Mouse (Mus musculus): ENCODE data around the gene Fabp3.

DNA sequence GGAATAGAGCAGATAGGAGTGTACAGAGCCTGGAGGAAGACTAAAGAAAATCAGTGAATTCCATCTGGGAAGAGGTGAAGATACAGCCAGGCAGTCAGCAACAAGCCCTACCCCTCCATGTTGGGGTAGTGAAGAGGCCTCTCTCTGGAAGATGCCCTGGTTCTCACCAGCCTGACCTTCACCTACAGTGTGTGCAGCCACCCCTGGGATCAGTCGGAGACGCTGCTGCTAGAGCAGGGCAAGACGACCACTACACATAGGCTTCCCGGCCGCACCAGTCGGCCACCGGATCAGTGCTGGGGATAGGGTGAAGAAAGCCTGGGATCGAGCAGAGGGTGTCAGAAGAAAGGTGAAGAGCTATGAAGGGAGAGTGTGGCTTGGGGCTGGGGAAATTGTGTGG, 859 bp downstream of the Fabp3 start:
- TF ChIP-seq POLR2A (IDR thresholded peaks at IDR 0.05; ENCODE audit: borderline replicate concordance, control insufficient read depth, low read depth, low read length) (no peak), CTCF (IDR thresholded peaks at IDR 0.05; ENCODE audit: control insufficient read depth, insufficient read depth, low read length) (no peak)
